Mouse (Mus musculus) liver, postnatal 0 days (tissue): ENCODE data around the gene Sox5. TPM values are rescaled to one million over a fixed set of nuclear protein-coding genes. Genes with fewer than 3 reads are reported as not detected.

Source experiments
- ATAC-seq: fragments of 200-750 bp; cut with Nextera tagmentation; 2 replicates; pipeline ENCODE4 v1.8.0; 2017; ENCODE audit warnings: mild to moderate bottlenecking, moderate library complexity
- DNase-seq: peaks from one replicate; pipeline ENCODE4 v3.0.0-alpha.2; 2016
- H3K27ac ChIP-seq: fragments of 300-500 bp; sonication (generic); 2 replicates; pipeline ENCODE4 v1.5.1; 2014; ENCODE audit warnings: antibody characterized with exemption, moderate library complexity, mild to moderate bottlenecking, low read depth
- H3K27me3 ChIP-seq: fragments of 300-500 bp; sonication (generic); 2 replicates; pipeline ENCODE4 v1.6.1; 2014; ENCODE audit warnings: low read length, control low read depth, mixed read lengths; ENCODE audit not compliant: insufficient read depth
- H3K36me3 ChIP-seq: fragments of 300-500 bp; sonication (generic); replicated peaks from 2 replicates; pipeline ENCODE4 v1.6.1; 2014; ENCODE audit warnings: mild to moderate bottlenecking, control low read depth, low read length, moderate library complexity, mixed read lengths; ENCODE audit not compliant: insufficient read depth
- H3K4me1 ChIP-seq: fragments of 300-500 bp; sonication (generic); 2 replicates; pipeline ENCODE4 v1.6.1; 2014; ENCODE audit warnings: antibody characterized with exemption, mild to moderate bottlenecking, control low read depth; ENCODE audit not compliant: insufficient read depth
- H3K4me2 ChIP-seq: fragments of 300-500 bp; sonication (generic); 2 replicates; pipeline ENCODE4 v1.6.1; 2014; ENCODE audit warnings: low read depth, mild to moderate bottlenecking, low read length, moderate library complexity, mixed read lengths
- H3K4me3 ChIP-seq: fragments of 300-500 bp; sonication (generic); 2 replicates; pipeline ENCODE4 v1.5.1; 2014; ENCODE audit warnings: low read depth, low read length
- H3K9ac ChIP-seq: fragments of 300-500 bp; sonication (generic); replicated peaks from 2 replicates; pipeline ENCODE4 v1.6.1; 2014; ENCODE audit warnings: mild to moderate bottlenecking, moderate library complexity
- H3K9me3 ChIP-seq: fragments of 300-500 bp; sonication (generic); 2 replicates; pipeline ENCODE4 v1.6.1; 2016; ENCODE audit warnings: mild to moderate bottlenecking, control low read depth, low read length, mixed read lengths
- CTCF ChIP-seq: sonication (generic); IDR thresholded peaks from 2 replicates; pipeline ENCODE4 v1.5.1; 2016; ENCODE audit warnings: antibody characterized with exemption, low read depth
- EP300 ChIP-seq: IDR thresholded peaks from 2 replicates; pipeline ENCODE4 v1.6.1; 2016; ENCODE audit warnings: antibody characterized with exemption, low read depth, mild to moderate bottlenecking
- WGBS: fragments of 180-500 bp; shearing (Covaris S2); extraction: QIAGEN DNeasy Blood & Tissue Kit; methylation state at CpG from one replicate; pipeline ENCODE4 v1.1.7; 2014; ENCODE audit not compliant: insufficient replicate concordance; 5-methylcytosine and 5-hydroxymethylcytosine counted together
- polyA plus RNA-seq: library from polyadenylated mRNA; unstranded; fragments of >200 nt; fragmentation: Nextera tagmentation; extraction: Ambion mirVana; gene quantifications from 2 replicates; pipeline ENCODE4 v1.2.1, GENCODE M21; 2015

Sox5 gene
- polyA plus RNA-seq, 1 experiment from 2014 or later: 7.5 TPM

- 76% methylated on average over 4 of the region's 4 CpGs for WGBS
Observed at GRCm38 (mm10) chr6:143995046-143995445, 786.7 kb downstream of the Sox5 start.

GRCm38 (mm10) chr6:143987548-143987947 lies 794.2 kb downstream of the Sox5 start:
- H3K27ac ChIP-seq: no peak overlapping the region
- TF ChIP-seq CTCF: no peak
- no peak for TF ChIP-seq EP300
- no peak overlapping the region for H3K9ac ChIP-seq
- no peaks in the 10 kb centered on the region for H3K4me1 ChIP-seq
- no peak overlapping the region for H3K4me3 ChIP-seq
- H3K9me3 ChIP-seq: no peaks in the 10 kb centered on the region
- no peak overlapping the region for H3K4me2 ChIP-seq
- H3K27me3 ChIP-seq: no peaks in the 10 kb centered on the region
- DNase-seq (no peak), ATAC-seq (no peak)
- H3K36me3 ChIP-seq: no peaks in the 10 kb centered on the region

More at GRCm38 (mm10) chr6:143995046-143995445, 786.7 kb downstream of the Sox5 start:
- no peaks in the 10 kb centered on the region for H3K4me1 ChIP-seq
- DNase-seq (no peak), ATAC-seq (no peak)
- H3K36me3 ChIP-seq: no peaks in the 10 kb centered on the region
- H3K9me3 ChIP-seq: no peaks in the 10 kb centered on the region
- no peak overlapping the region for H3K4me2 ChIP-seq
- TF ChIP-seq CTCF: no peak
- TF ChIP-seq EP300: no peak
- H3K27ac ChIP-seq: no peak overlapping the region
- H3K27me3 ChIP-seq: no peaks in the 10 kb centered on the region
- H3K4me3 ChIP-seq: no peak overlapping the region
- no peak overlapping the region for H3K9ac ChIP-seq

- Histone ChIP-seq H3K9ac (no peak overlapping the region), H3K27ac (no peak overlapping the region), H3K4me1 (no peaks in the 10 kb centered on the region), H3K4me2 (no peak overlapping the region), H3K27me3 (no peaks in the 10 kb centered on the region), H3K9me3 (no peaks in the 10 kb centered on the region), H3K4me3 (no peak overlapping the region), H3K36me3 (no peaks in the 10 kb centered on the region)
- ATAC-seq (no peak), DNase-seq (no peak)
- TF ChIP-seq EP300: no peak
- no peak for TF ChIP-seq CTCF
- 86% methylated on average over 8 of the region's 8 CpGs for WGBS
Observed at GRCm38 (mm10) chr6:143980131-143980530, 801.6 kb downstream of the Sox5 start.

GRCm38 (mm10) chr6:143967724-143968400 lies 813.9 kb downstream of the Sox5 start:
- H3K4me3 ChIP-seq: no peak overlapping the region
- TF ChIP-seq EP300 (no peak), CTCF (no peak)
- H3K9ac ChIP-seq: no peak overlapping the region
- H3K27ac ChIP-seq: no peak overlapping the region
- H3K4me1 ChIP-seq: no peaks in the 10 kb centered on the region
- WGBS: 79% methylated on average over 9 of the region's 9 CpGs
- H3K27me3 ChIP-seq: no peaks in the 10 kb centered on the region
- H3K36me3 ChIP-seq: no peaks in the 10 kb centered on the region
- ATAC-seq (no peak), DNase-seq (no peak)
- H3K4me2 ChIP-seq: no peak overlapping the region
- no peaks in the 10 kb centered on the region for H3K9me3 ChIP-seq

GRCm38 (mm10) chr6:143960487-143960886 lies 821.3 kb downstream of the Sox5 start:
- Histone ChIP-seq H3K4me2 (no peak overlapping the region), H3K4me1 (no peaks in the 10 kb centered on the region), H3K27ac (no peak overlapping the region), H3K9ac (no peak overlapping the region), H3K9me3 (no peaks in the 10 kb centered on the region), H3K4me3 (no peak overlapping the region), H3K27me3 (no peaks in the 10 kb centered on the region), H3K36me3 (no peaks in the 10 kb centered on the region)
- 92% methylated on average over 11 of the region's 11 CpGs for WGBS
- ATAC-seq: no peak
- no peak for TF ChIP-seq EP300
- TF ChIP-seq CTCF: no peak
- no peak for DNase-seq

- Histone ChIP-seq H3K27me3 (no peaks in the 10 kb centered on the region), H3K9me3 (no peaks in the 10 kb centered on the region), H3K9ac (no peak overlapping the region), H3K36me3 (no peaks in the 10 kb centered on the region), H3K4me1 (no peaks in the 10 kb centered on the region), H3K4me3 (no peak overlapping the region), H3K4me2 (no peak overlapping the region), H3K27ac (no peak overlapping the region)
- TF ChIP-seq CTCF: no peak
- no peak for TF ChIP-seq EP300
- no peak for DNase-seq
- WGBS: 80% methylated on average over 8 of the region's 8 CpGs
- ATAC-seq: no peak
Observed at GRCm38 (mm10) chr6:143960081-143960480, 821.7 kb downstream of the Sox5 start.

GRCm38 (mm10) chr6:143958372-143958771 lies 823.4 kb downstream of the Sox5 start:
- Histone ChIP-seq H3K4me2 (no peak overlapping the region), H3K36me3 (no peaks in the 10 kb centered on the region), H3K4me1 (no peaks in the 10 kb centered on the region), H3K9me3 (no peaks in the 10 kb centered on the region), H3K27ac (no peak overlapping the region), H3K9ac (no peak overlapping the region), H3K4me3 (no peak overlapping the region), H3K27me3 (no peaks in the 10 kb centered on the region)
- TF ChIP-seq CTCF: no peak
- no peak for TF ChIP-seq EP300
- 71% methylated on average over 7 of the region's 7 CpGs for WGBS
- DNase-seq (no peak), ATAC-seq (no peak)
